Mouse (Mus musculus) left cerebral cortex, postnatal 4 days (tissue): Measurements from ENCODE around the gene Olfr324. TPM values are rescaled to one million over a fixed set of nuclear protein-coding genes. Genes with fewer than 3 reads are reported as not detected.
A peak's percentile ranks its signal among the peaks of the same experiment; 100 is the strongest.

Source experiments
- DNase-seq: peaks from one replicate; pipeline ENCODE4 v3.0.0-alpha.2; 2022
- intact Hi-C: fragments of 180-260 bp; cut with DNase I; formaldehyde crosslinking; loops from one replicate; pipeline ENCODE4 v1.15.1; 2025
- total RNA-seq, 2 experiments: library from RNA; stranded (reverse); gene quantifications; 2 replicates each; pipeline ENCODE4 v1.2.3; 2021

Olfr324 gene
- total RNA-seq, 2 experiments from 2014 or later: not detected

- DNase-seq: no peak
- intact Hi-C loops: no loop called here
These were observed 35.5 kb downstream of the Olfr324 start, which contains the start of gene Olfr323 for GRCm38 (mm10) chr11:58630401-58630800. Olfr323 (minus strand) TSS chr11:58630501.

GRCm38 (mm10) chr11:58634878-58635277 is 40.0 kb downstream of the Olfr324 start:
- intact Hi-C loops: no loop called here
- DNase-seq: no peak

- intact Hi-C loops: no loop called here
- peak; percentile 39 for DNase-seq
These were observed 41.6 kb downstream of the Olfr324 start for GRCm38 (mm10) chr11:58636376-58636977.

- intact Hi-C loops: no loop called here
- no peak for DNase-seq
These were observed 43.3 kb downstream of the Olfr324 start for GRCm38 (mm10) chr11:58638176-58638701.

- DNase-seq: peak; percentile 10
- intact Hi-C loops: no loop called here
These were observed 45.5 kb downstream of the Olfr324 start, which contains the start of gene Trim58 for GRCm38 (mm10) chr11:58640272-58640867. Trim58 (plus strand) TSS chr11:58640465.

- DNase-seq: no peak
- intact Hi-C loops: no loop called here
These were observed 46.1 kb downstream of the Olfr324 start for GRCm38 (mm10) chr11:58641057-58641456.

GRCm38 (mm10) chr11:58641638-58642358 is 46.9 kb downstream of the Olfr324 start:
- intact Hi-C loops: no loop called here
- no peak for DNase-seq

GRCm38 (mm10) chr11:58643350-58643749 is 48.4 kb downstream of the Olfr324 start:
- intact Hi-C loops: no loop called here
- DNase-seq: peak; percentile 23

Other genes with a start within 250 kb of the Olfr324 start
- not detected for gene Lypd8, start 216.1 kb upstream of the Olfr324 start, total RNA-seq
- gene 1810065E05Rik, start 174.0 kb upstream of the Olfr324 start, total RNA-seq: not detected
- not detected for gene Gm12253, start 162.6 kb upstream of the Olfr324 start, total RNA-seq
- not detected for gene Lypd9, start 142.2 kb upstream of the Olfr324 start, total RNA-seq
- gene Olfr30, start 132.8 kb upstream of the Olfr324 start, total RNA-seq: not detected
- not detected for gene Olfr332, start 102.6 kb upstream of the Olfr324 start, total RNA-seq
- gene Olfr331, start 92.5 kb upstream of the Olfr324 start, total RNA-seq: not detected
- not detected for gene Olfr330, start 60.3 kb upstream of the Olfr324 start, total RNA-seq
- not detected for gene Olfr329-ps, start 48.7 kb upstream of the Olfr324 start, total RNA-seq
- under 1 TPM; 0.12 to 0.34 TPM for gene Olfr328, start 39.5 kb upstream of the Olfr324 start, total RNA-seq
- gene Olfr224, start 24.6 kb upstream of the Olfr324 start, total RNA-seq: not detected
- gene Olfr325, start 17.4 kb upstream of the Olfr324 start, total RNA-seq: not detected
- gene 2210407C18Rik, start 21.0 kb downstream of the Olfr324 start, total RNA-seq: not detected
- gene Olfr323, start 35.4 kb downstream of the Olfr324 start, total RNA-seq: not detected
- under 1 TPM in 1 of 2 experiments, not detected in 1; 0.26 TPM for gene Trim58, start 45.4 kb downstream of the Olfr324 start, total RNA-seq
- not detected for gene Olfr322, start 63.7 kb downstream of the Olfr324 start, total RNA-seq
- gene Olfr320, start 86.0 kb downstream of the Olfr324 start, total RNA-seq: not detected
- gene Olfr319, start 104.0 kb downstream of the Olfr324 start, total RNA-seq: not detected
- gene Olfr318, start 128.9 kb downstream of the Olfr324 start, total RNA-seq: not detected
- under 1 TPM in 1 of 2 experiments, not detected in 1; 0.30 TPM for gene Olfr317, start 144.1 kb downstream of the Olfr324 start, total RNA-seq
- gene Olfr316, start 157.6 kb downstream of the Olfr324 start, total RNA-seq: not detected
- gene Olfr315, start 178.1 kb downstream of the Olfr324 start, total RNA-seq: not detected
- not detected for gene Olfr314, start 187.8 kb downstream of the Olfr324 start, total RNA-seq
- gene Fam183b, start 206.8 kb downstream of the Olfr324 start, total RNA-seq: 1 to 10 TPM; 1.6 to 1.8 TPM
- gene Olfr313, start 219.9 kb downstream of the Olfr324 start, total RNA-seq: not detected
- not detected for gene Olfr312, start 234.1 kb downstream of the Olfr324 start, total RNA-seq
- not detected for gene Olfr311, start 244.1 kb downstream of the Olfr324 start, total RNA-seq